Mouse (Mus musculus) E14TG2a.4 (cell line): ENCODE results near the gene Guca1b.

ENCODE experiments used
- CTCF ChIP-seq: conservative IDR thresholded peaks from 2 replicates; pipeline ENCODE4 v1.5.1; 2014; ENCODE audit warnings: low read length
- NANOG ChIP-seq: IDR thresholded peaks from 2 replicates; pipeline ENCODE4 v1.6.1; 2014; ENCODE audit warnings: borderline replicate concordance, low read length, mixed read lengths

- TF ChIP-seq CTCF (no peak), NANOG (no peak)
These were observed 3.3 kb upstream of the Guca1b start for GRCm38 (mm10) chr17:47381917-47382316.
